Mouse (Mus musculus) embryonic fibroblast, embryonic 13.5 days (primary cell): ENCODE data around the gene Tdrd7. TPM values are rescaled to one million over a fixed set of nuclear protein-coding genes. Genes with fewer than 3 reads are reported as not detected.

Experiments used
- H3K27ac ChIP-seq: 2 replicates; pipeline ENCODE4 v1.5.1; 2012; ENCODE audit warnings: low read length, control low read depth, inconsistent platforms; ENCODE audit not compliant: insufficient read depth
- H3K4me1 ChIP-seq: 2 replicates; pipeline ENCODE4 v1.6.1; 2011; ENCODE audit warnings: low read length; ENCODE audit not compliant: control insufficient read depth, insufficient read depth
- H3K4me3 ChIP-seq: 2 replicates; pipeline ENCODE4 v1.5.1; 2011; ENCODE audit warnings: mild to moderate bottlenecking, control low read depth, low read length; ENCODE audit not compliant: insufficient read depth
- CTCF ChIP-seq: IDR thresholded peaks from 2 replicates; pipeline ENCODE4 v1.5.1; 2011; ENCODE audit warnings: mild to moderate bottlenecking, control low read depth, low read length, moderate library complexity, borderline replicate concordance; ENCODE audit not compliant: insufficient read depth
- POLR2A ChIP-seq: IDR thresholded peaks from 2 replicates; pipeline ENCODE4 v1.6.1; 2011; ENCODE audit warnings: low read depth, mild to moderate bottlenecking, control low read depth, low read length, moderate library complexity
- polyA plus RNA-seq: library from polyadenylated mRNA; stranded (reverse); fragments of >200 nt; gene quantifications from 2 replicates; pipeline ENCODE4 v1.2.4, GENCODE M21; 2011; ENCODE audit warnings: low read depth; ENCODE audit not compliant: missing spikeins, insufficient read length

Tdrd7 gene
- polyA plus RNA-seq, 1 experiment = 22.0 TPM

DNA sequence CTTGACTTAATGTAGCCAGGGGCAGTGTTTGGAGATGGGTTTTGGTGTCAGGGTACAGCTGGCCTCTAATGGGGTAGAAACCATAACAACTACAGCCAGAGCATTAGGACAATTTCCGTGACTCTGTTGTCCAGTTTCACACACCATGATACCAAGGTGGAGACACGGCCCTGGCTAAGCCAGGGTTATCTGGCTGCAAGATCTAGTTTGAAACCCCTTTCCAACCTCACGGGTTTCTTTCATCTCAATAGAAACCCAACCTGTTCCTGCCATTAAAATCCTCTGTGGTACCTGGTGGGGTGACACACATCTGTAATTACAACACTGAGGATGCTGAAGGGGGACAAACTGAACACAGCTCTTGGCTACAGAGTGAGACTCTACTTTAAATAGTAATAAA, 110.5 kb downstream of the Tdrd7 start:
- TF ChIP-seq POLR2A (no peak), CTCF (no peak)
- Histone ChIP-seq H3K4me3 (no peak overlapping the region), H3K27ac (no peak overlapping the region), H3K4me1 (peaks cover 2% of the 10 kb centered on the region; the same call in 1 of the 2 replicates)

DNA sequence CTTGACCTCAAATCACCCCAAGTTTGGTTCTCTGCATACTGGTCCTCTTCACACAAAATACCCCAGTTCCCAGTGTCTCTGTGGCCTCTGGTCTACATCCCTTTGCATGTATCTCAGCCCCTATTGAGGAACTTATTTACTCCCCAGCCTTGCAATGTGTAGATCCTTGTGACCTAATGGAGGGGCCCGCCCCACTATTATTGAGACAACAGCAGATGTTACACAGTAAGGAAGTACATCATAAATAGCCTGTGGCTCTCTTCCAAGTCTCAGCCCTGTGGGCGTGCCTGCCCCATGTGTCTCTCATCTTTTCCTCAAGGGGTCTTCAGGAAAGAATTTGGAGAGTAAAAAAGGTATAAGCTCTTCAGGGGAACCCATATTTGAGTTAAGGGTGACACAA, 111.8 kb downstream of the Tdrd7 start:
- no peak for TF ChIP-seq CTCF
- TF ChIP-seq POLR2A = no peak
- Histone ChIP-seq H3K27ac (no peak overlapping the region), H3K4me3 (no peak overlapping the region), H3K4me1 (peaks cover 2% of the 10 kb centered on the region; the same call in 1 of the 2 replicates)

- TF ChIP-seq POLR2A = no peak
- no peak for TF ChIP-seq CTCF
- H3K4me3 ChIP-seq = no peak overlapping the region
- H3K4me1 ChIP-seq = no peaks in the 10 kb centered on the region
- no peak overlapping the region for H3K27ac ChIP-seq
These were observed 115.1 kb downstream of the Tdrd7 start for GRCm38 (mm10) chr4:46080261-46080660.

DNA sequence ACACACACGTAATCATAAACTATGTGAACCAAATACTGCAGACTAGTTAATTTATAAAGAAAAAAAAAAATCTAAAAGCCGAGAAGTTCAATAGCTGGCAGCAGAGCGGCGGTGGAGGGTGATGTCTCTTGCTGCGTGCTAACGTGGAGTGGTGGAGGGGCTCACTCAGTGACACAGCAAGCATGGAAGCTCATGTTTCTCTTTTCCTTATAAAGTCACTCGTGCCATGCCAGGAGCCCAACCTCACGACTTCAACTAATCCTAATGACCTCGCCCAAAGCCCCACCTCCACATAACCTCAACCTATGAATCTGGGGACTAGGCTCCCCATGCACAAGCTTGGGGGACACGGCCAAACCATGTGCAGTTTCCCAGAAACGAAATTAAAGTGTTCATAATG, 117.4 kb downstream of the Tdrd7 start:
- TF ChIP-seq POLR2A (no peak), CTCF (no peak)
- no peak overlapping the region for H3K27ac ChIP-seq
- H3K4me3 ChIP-seq = no peak overlapping the region
- no peaks in the 10 kb centered on the region for H3K4me1 ChIP-seq

Other genes starting within 250 kb of the Tdrd7 start
- gene Aldh1b1, start 166.3 kb upstream of the Tdrd7 start, polyA plus RNA-seq = 1.4 and 2.2 TPM in 2 replicates
- gene Igfbpl1, start 138.4 kb upstream of the Tdrd7 start, polyA plus RNA-seq = 0.49 TPM in 1 of 2 replicates, not detected in the other
- gene Stra6l, start 116.7 kb upstream of the Tdrd7 start, polyA plus RNA-seq = not detected in 2 replicates
- gene Ccdc180, start 75.0 kb upstream of the Tdrd7 start, polyA plus RNA-seq = not detected in 2 replicates
- gene Tmod1, start 73.6 kb downstream of the Tdrd7 start, polyA plus RNA-seq = 0.15 and 0.56 TPM in 2 replicates
- gene Ncbp1, start 173.3 kb downstream of the Tdrd7 start, polyA plus RNA-seq = 59.2 and 63.9 TPM in 2 replicates
- gene Tstd2, start 173.4 kb downstream of the Tdrd7 start, polyA plus RNA-seq = 34.0 and 43.5 TPM in 2 replicates
- gene Xpa, start 231.0 kb downstream of the Tdrd7 start, polyA plus RNA-seq = 23.6 and 30.3 TPM in 2 replicates